Comparison of ENCODE assay signal across 8 mouse cellular contexts in the genomic region with DNA sequence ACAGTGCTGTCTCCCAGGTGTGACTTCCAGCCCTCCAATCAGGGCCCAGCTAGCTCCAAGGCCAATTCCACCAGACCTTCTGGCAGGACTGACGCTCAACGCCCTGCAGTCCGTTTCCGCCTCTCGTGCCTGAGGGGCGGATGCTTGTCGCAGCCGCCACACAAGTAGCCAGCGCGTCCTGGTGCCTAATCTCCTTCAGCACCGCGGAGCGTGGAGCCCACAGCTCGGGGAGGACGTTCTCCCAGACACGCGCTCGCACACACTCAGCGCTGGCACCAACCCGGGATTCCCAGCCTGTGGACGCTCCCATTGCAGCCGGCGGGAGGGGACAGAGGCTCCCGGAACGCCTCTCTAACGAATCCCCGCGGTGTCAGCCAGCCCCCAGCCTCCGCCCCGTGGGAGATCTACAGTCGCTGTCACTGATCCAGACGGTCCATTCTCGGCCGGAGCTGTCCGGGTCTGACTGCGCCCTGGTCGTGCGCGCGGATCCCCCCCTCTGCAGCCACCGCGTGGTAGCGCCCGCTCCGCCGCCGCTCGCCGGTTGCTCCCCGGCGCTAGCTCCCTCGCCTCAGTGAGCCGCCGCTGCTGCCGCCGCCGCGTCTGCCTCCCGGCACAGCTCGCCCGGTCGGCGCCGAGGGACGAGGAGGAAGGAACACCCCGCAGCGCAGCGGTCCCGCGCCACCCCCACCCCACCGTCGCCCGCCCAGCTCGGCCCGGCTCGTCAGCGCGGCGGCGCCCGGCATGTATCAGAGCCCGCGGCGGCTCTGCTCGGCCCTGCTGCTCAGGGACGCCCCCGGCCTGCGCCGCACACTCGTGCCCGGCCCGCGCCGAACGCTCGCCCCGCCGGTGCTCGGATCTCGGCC. TPM values are rescaled to one million over a fixed set of nuclear protein-coding genes. Genes with fewer than 3 reads are reported as not detected.
DNase-seq lines count a peak whose midpoint lies in the region; ATAC-seq lines count a peak whose summit lies in the region.

Noct (plus strand) TSS at position 85 of the 863 bp plus-strand sequence.

- H3K4me1 ChIP-seq in hindbrain, embryonic 15.5 days (replicated peaks), result peaks cover 46% of the 10 kb centered on the region

- WGBS in hindbrain, embryonic 15.5 days, result under 1% methylated on average over 81 of the region's 100 CpGs

- no peaks in the 10 kb centered on the region for H3K36me3 ChIP-seq in hindbrain, embryonic 15.5 days

- H3K4me2 ChIP-seq in hindbrain, embryonic 15.5 days, result peak within 1 kb of the TSS; percentile 82

- peak; percentile 91 for ATAC-seq in hindbrain, embryonic 15.5 days (ENCODE audit: low FRiP score, low read depth)

- H3K27me3 ChIP-seq in hindbrain, embryonic 15.5 days, result no peaks in the 10 kb centered on the region

- DNase-seq in R1 (ENCODE audit: low read depth, low spot score), result peak; percentile 93
- DNase-seq in cerebellum, postnatal 25 days, result peak; percentile 94 to 96
- peak; percentile 89 to 90 for DNase-seq in frontal cortex, postnatal 36 days (ENCODE audit: low spot score in 2 of 2)
- DNase-seq in left cerebral cortex, adult 11 months (ENCODE audit: low spot score), result peak; percentile 83
- peak; percentile 91 to 94 for DNase-seq in lung, postnatal 4 days
- DNase-seq in retina, postnatal 7 days (ENCODE audit: low read depth, low spot score), result peak; percentile 88
- DNase-seq in urinary bladder, adult 2 months (ENCODE audit: low spot score), result peak; percentile 93

- no peaks in the 10 kb centered on the region for H3K9me3 ChIP-seq in hindbrain, embryonic 15.5 days

- peak within 1 kb of the TSS; percentile 100 for H3K27ac ChIP-seq in hindbrain, embryonic 15.5 days (replicated peaks)

- peak within 1 kb of the TSS; percentile 98 for H3K4me3 ChIP-seq in hindbrain, embryonic 15.5 days

- H3K9ac ChIP-seq in hindbrain, embryonic 15.5 days, result peak within 1 kb of the TSS; percentile 93

RNA-seq across cellular contexts. Expression of gene Noct, which starts in this region (rescaled TPM):
- polyA plus RNA-seq in hindbrain, embryonic 15.5 days (2015; fragmentation: Nextera tagmentation; extraction: Ambion mirVana), result 31.1 and 35.6 TPM in 2 replicates
- 10.7 and 12.5 TPM in 2 replicates for polyA plus RNA-seq in urinary bladder, adult 2 months (2012; rRNA removed)

Comparison
In these comparisons a context has a peak if more than half of its experiments do, and no peak if none do; other contexts are left out.
1. Peak in every context shown above with its lines: DNase-seq, ATAC-seq, H3K4me3 ChIP-seq and H3K27ac ChIP-seq.